ENCODE assay signal across 12 mouse cellular contexts in the genomic region with DNA sequence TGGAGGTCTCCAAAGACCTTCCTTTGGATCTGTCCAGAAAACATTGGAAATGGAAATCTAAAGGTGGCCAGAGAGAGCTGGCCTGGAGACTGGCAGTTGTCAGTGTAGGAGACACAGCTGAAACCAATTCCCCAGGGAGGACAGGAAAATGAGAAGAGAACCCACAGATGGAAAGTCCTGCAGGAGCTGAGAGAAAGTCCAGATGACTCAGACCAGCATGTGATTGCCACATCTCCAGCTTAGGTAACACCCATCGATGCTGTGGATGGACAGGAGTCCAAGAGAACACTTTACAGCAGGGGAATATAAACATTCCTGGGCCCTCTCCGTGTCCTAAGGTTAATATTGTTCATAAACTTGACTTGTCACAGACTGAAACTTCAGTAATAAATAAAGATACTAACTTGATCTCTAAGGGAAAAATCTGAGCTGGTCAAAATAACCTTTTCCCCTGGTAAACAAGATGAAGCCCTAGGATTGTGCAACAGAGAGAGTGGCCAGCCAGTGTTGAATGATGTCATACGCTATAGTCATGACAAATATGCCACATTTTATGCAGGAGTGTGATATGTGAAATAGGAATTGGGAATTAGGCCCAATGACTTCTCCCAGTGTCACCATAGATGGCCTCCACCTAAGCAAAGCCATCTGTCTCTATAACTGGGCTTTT.
A peak's percentile ranks its signal among the peaks of the same experiment; 100 is the strongest.
DNase-seq lines count a peak whose midpoint lies in the region; ATAC-seq and TF ChIP-seq lines count a peak whose summit lies in the region.
"Had no signal": no experiment of that assay in that cellular context is flagged by ENCODE, and none has a peak within 500 bp of the region (broad histone marks: within the 10 kb centered on the region; RNA-seq: fewer than 3 reads in every experiment).

No protein-coding gene starts in this region.

- H3K9ac ChIP-seq in kidney, postnatal 0 days (ENCODE audit: low read depth, low read length) = no peak overlapping the region
- H3K9ac ChIP-seq in kidney, embryonic 16.5 days (replicated peaks; ENCODE audit: low read length) = no peak overlapping the region

- no peak for TF ChIP-seq POLR2A in myocyte (IDR thresholded peaks at IDR 0.05; ENCODE audit: insufficient read length, low read depth)

- no peaks in the 10 kb centered on the region for H3K36me3 ChIP-seq in kidney, postnatal 0 days (ENCODE audit: insufficient read depth, low read length)
- no peaks in the 10 kb centered on the region for H3K36me3 ChIP-seq in kidney, embryonic 16.5 days (ENCODE audit: insufficient read depth, low read length)
- no peaks in the 10 kb centered on the region for H3K36me3 ChIP-seq in heart, embryonic 10.5 days
- no peaks in the 10 kb centered on the region for H3K36me3 ChIP-seq in myocyte (ENCODE audit: control insufficient read depth, insufficient read depth)
- H3K36me3 ChIP-seq: G1E had no signal

- no peak overlapping the region for H3K27ac ChIP-seq in kidney, postnatal 0 days
- no peak overlapping the region for H3K27ac ChIP-seq in kidney, embryonic 16.5 days (ENCODE audit: low read length)
- H3K27ac ChIP-seq in heart, embryonic 10.5 days = no peak overlapping the region
- H3K27ac ChIP-seq: macrophage had no signal

- no peaks in the 10 kb centered on the region for H3K27me3 ChIP-seq in kidney, postnatal 0 days (ENCODE audit: insufficient read depth, low read length)
- no peaks in the 10 kb centered on the region for H3K27me3 ChIP-seq in kidney, embryonic 16.5 days (ENCODE audit: insufficient read depth, low read length)
- no peaks in the 10 kb centered on the region for H3K27me3 ChIP-seq in heart, embryonic 10.5 days (ENCODE audit: insufficient read depth, poor library complexity, severe bottlenecking)
- H3K27me3 ChIP-seq in myocyte (ENCODE audit: control insufficient read depth, insufficient read depth, insufficient read length) = no peaks in the 10 kb centered on the region

- no peak overlapping the region for H3K4me3 ChIP-seq in kidney, postnatal 0 days (replicated peaks; ENCODE audit: low read depth, low read length)
- no peak overlapping the region for H3K4me3 ChIP-seq in kidney, embryonic 16.5 days (ENCODE audit: low read length)
- no peak overlapping the region for H3K4me3 ChIP-seq in heart, embryonic 10.5 days
- no peak overlapping the region for H3K4me3 ChIP-seq in myocyte

- no peak overlapping the region for H3ac ChIP-seq in myocyte (ENCODE audit: control insufficient read depth, insufficient read length)

- 52% methylated on average over 3 of the region's 3 CpGs for WGBS in kidney, postnatal 0 days
- WGBS in kidney, embryonic 16.5 days = 47% methylated on average over 3 of the region's 3 CpGs
- WGBS in heart, embryonic 10.5 days = 62% methylated on average over 3 of the region's 3 CpGs

- no peaks in the 10 kb centered on the region for H3K9me3 ChIP-seq in kidney, postnatal 0 days (replicated peaks; ENCODE audit: low read length)
- no peaks in the 10 kb centered on the region for H3K9me3 ChIP-seq in kidney, embryonic 16.5 days (ENCODE audit: low read length)
- no peaks in the 10 kb centered on the region for H3K9me3 ChIP-seq in heart, embryonic 10.5 days

- DNase-seq in kidney, postnatal 0 days (ENCODE audit: low spot score) = peak; percentile 7
- peak; percentile 80 for DNase-seq in adipocyte (ENCODE audit: low spot score)
- peak; percentile 52 for DNase-seq in heart, embryonic 10.5 days (ENCODE audit: low spot score)
- DNase-seq: cerebellum, adult 11 months; embryo, embryonic 11 days; kidney, adult 11 months had no signal

- H3K79me2 ChIP-seq in myocyte (ENCODE audit: control insufficient read depth, insufficient read depth) = no peaks in the 10 kb centered on the region

- H3K4me1 ChIP-seq in kidney, postnatal 0 days (replicated peaks; ENCODE audit: insufficient read depth, low read length) = peaks cover 13% of the 10 kb centered on the region
- H3K4me1 ChIP-seq in kidney, embryonic 16.5 days (ENCODE audit: insufficient read depth, low read length) = peaks cover 11% of the 10 kb centered on the region
- H3K4me1 ChIP-seq in heart, embryonic 10.5 days = peaks cover 27% of the 10 kb centered on the region

- TF ChIP-seq CTCF in kidney, postnatal 0 days (IDR thresholded peaks at IDR 0.05; ENCODE audit: low read depth) = no peak

- H3K4me2 ChIP-seq in kidney, postnatal 0 days (ENCODE audit: low read length) = no peak overlapping the region
- no peak overlapping the region for H3K4me2 ChIP-seq in kidney, embryonic 16.5 days (replicated peaks; ENCODE audit: low read depth, low read length)
- H3K4me2 ChIP-seq in myocyte (ENCODE audit: low read depth) = peak overlapping the region; percentile 30

- ATAC-seq in kidney, postnatal 0 days (replicated peaks; ENCODE audit: low FRiP score, low read depth) = no peak; the same call in 1 of the 2 replicates
- ATAC-seq in kidney, embryonic 16.5 days (ENCODE audit: low FRiP score, low TSS enrichment) = no peak
- ATAC-seq in granulocyte monocyte progenitor cell, adult 5-6 weeks (replicated peaks; ENCODE audit: poor library complexity, severe bottlenecking) = no peak
- no peak for ATAC-seq in activated CD4-positive, CD25-positive, alpha-beta regulatory T cell, adult 4 months

TF ChIP-seq in myocyte, 11 proteins besides CTCF, POLR2A, EP300 and RAD21:
- TF ChIP-seq MAX (IDR thresholded peaks at IDR 0.05; ENCODE audit: low read depth) (no peak), CEBPB (IDR thresholded peaks at IDR 0.05; ENCODE audit: insufficient read depth, poor library complexity, severe bottlenecking) (peak; percentile 74; the same call in 1 of the 2 replicates)

Comparison
In these comparisons a context has a peak if more than half of its experiments do, and no peak if none do; other contexts are left out.
1. DNase-seq: peak in every context shown above with its lines; median percentile 80 in adipocyte; 52 in heart, embryonic 10.5 days; 7 in kidney, postnatal 0 days.